19 mouse cellular contexts compared by ENCODE assay signal in the genomic region with DNA sequence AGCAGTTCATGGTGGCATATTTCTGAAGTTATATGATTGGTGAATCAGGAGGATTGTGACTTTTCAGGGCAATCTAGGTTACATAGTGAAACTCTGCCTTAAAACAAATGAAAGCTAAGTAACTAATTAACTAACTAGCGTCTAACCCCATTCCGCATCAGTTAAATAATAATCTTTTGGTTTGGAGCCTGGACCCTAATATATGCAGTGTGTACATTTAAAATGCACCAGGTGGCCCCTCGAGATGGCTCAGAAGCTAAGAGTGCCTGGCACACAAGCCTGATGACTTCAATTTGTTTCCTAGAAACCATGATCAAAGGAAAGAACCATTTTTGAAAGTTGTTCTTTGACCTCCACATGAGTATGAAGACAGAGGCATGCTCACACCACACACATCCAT. TPM values are rescaled to one million over a fixed set of nuclear protein-coding genes. Genes with fewer than 3 reads are reported as not detected.
DNase-seq lines count a peak whose midpoint lies in the region; ATAC-seq and TF ChIP-seq lines count a peak whose summit lies in the region.
"Had no signal": no experiment of that assay in that cellular context is flagged by ENCODE, and none has a peak within 500 bp of the region (broad histone marks: within the 10 kb centered on the region; RNA-seq: fewer than 3 reads in every experiment).

No protein-coding gene starts in this region.

- H3K4me3 ChIP-seq in kidney, adult 2 months (ENCODE audit: insufficient read depth, low read depth, low read length), result no peak overlapping the region
- H3K4me3 ChIP-seq in kidney, embryonic 15.5 days (replicated peaks), result no peak overlapping the region
- no peak overlapping the region for H3K4me3 ChIP-seq in hindbrain, embryonic 11.5 days (ENCODE audit: low read depth, low read length)
- H3K4me3 ChIP-seq in midbrain, embryonic 11.5 days (ENCODE audit: low read depth, low read length), result no peak overlapping the region
- H3K4me3 ChIP-seq: embryonic facial prominence, embryonic 15.5 days; erythroblast, embryonic 14.5 days; heart, embryonic 12.5 days had no signal

- H3K27ac ChIP-seq in kidney, adult 2 months (ENCODE audit: insufficient read depth, low read depth, low read length), result peak overlapping the region; percentile 63; the same call in 1 of the 2 replicates
- H3K27ac ChIP-seq in kidney, embryonic 15.5 days, result no peak overlapping the region
- H3K27ac ChIP-seq in hindbrain, embryonic 11.5 days (ENCODE audit: low read depth, low read length), result no peak overlapping the region
- H3K27ac ChIP-seq in midbrain, embryonic 11.5 days (ENCODE audit: low read depth, low read length), result no peak overlapping the region
- H3K27ac ChIP-seq: embryonic facial prominence, embryonic 15.5 days; hindbrain, embryonic 14.5 days had no signal

- peak; percentile 83 for ATAC-seq in kidney, embryonic 15.5 days (replicated peaks; ENCODE audit: low FRiP score)
- ATAC-seq in hindbrain, embryonic 11.5 days (ENCODE audit: low FRiP score), result no peak
- ATAC-seq in midbrain, embryonic 11.5 days (ENCODE audit: low FRiP score), result no peak
- ATAC-seq: forebrain, embryonic 16.5 days had no signal

- no peak overlapping the region for H3K4me2 ChIP-seq in kidney, embryonic 15.5 days
- H3K4me2 ChIP-seq in hindbrain, embryonic 11.5 days (replicated peaks; ENCODE audit: low read depth, low read length), result no peak overlapping the region
- H3K4me2 ChIP-seq in midbrain, embryonic 11.5 days, result no peak overlapping the region
- H3K4me2 ChIP-seq: embryonic facial prominence, embryonic 15.5 days; heart, embryonic 12.5 days; hindbrain, embryonic 14.5 days had no signal

- 21% methylated on average over 3 of the region's 3 CpGs for WGBS in kidney, adult 2 months
- 64% methylated on average over 3 of the region's 3 CpGs for WGBS in kidney, embryonic 15.5 days
- 74% methylated on average over 3 of the region's 3 CpGs for WGBS in hindbrain, embryonic 11.5 days
- 76% methylated on average over 3 of the region's 3 CpGs for WGBS in midbrain, embryonic 11.5 days

- peak; percentile 37 for DNase-seq in kidney, adult 11 months
- peak; percentile 52 for DNase-seq in kidney, adult 2 months
- DNase-seq in kidney, postnatal 14 days, result peak; percentile 37
- no peak for DNase-seq in hindbrain, embryonic 11.5 days (ENCODE audit: low spot score)
- no peak for DNase-seq in right cerebral cortex, adult 18-20 months
- no peak for DNase-seq in midbrain, embryonic 11.5 days (ENCODE audit: low spot score, missing footprints)
- DNase-seq: adrenal gland, adult 8-10 months; adrenal gland, postnatal 36 days; cerebellum, adult 11 months; cerebellum, adult 8-10 months; cerebellum, postnatal 14 days; embryo, embryonic 11 days; gastrocnemius, postnatal 25 days had no signal

- TF ChIP-seq POLR2A in kidney, adult 2 months (IDR thresholded peaks at IDR 0.05; ENCODE audit: low read depth, low read length), result no peak

- no peaks in the 10 kb centered on the region for H3K36me3 ChIP-seq in kidney, adult 2 months (ENCODE audit: control insufficient read depth, insufficient read depth, low read length)
- H3K36me3 ChIP-seq in kidney, embryonic 15.5 days, result no peaks in the 10 kb centered on the region
- H3K36me3 ChIP-seq in hindbrain, embryonic 11.5 days (ENCODE audit: control insufficient read depth, insufficient read depth, low read length), result no peaks in the 10 kb centered on the region
- no peaks in the 10 kb centered on the region for H3K36me3 ChIP-seq in midbrain, embryonic 11.5 days (ENCODE audit: control insufficient read depth, insufficient read depth, low read length)
- H3K36me3 ChIP-seq: embryonic facial prominence, embryonic 15.5 days; heart, embryonic 12.5 days had no signal

- no peak for TF ChIP-seq CTCF in kidney, adult 2 months (conservative IDR thresholded peaks at IDR 0.05; ENCODE audit: insufficient read depth, insufficient read length, low read depth, low read length)

- H3K9ac ChIP-seq in kidney, embryonic 15.5 days, result no peak overlapping the region
- no peak overlapping the region for H3K9ac ChIP-seq in hindbrain, embryonic 11.5 days (ENCODE audit: low read depth, low read length)
- no peak overlapping the region for H3K9ac ChIP-seq in midbrain, embryonic 11.5 days (ENCODE audit: low read length)
- H3K9ac ChIP-seq: embryonic facial prominence, embryonic 15.5 days; heart, embryonic 12.5 days; hindbrain, embryonic 14.5 days had no signal

- H3K27me3 ChIP-seq in kidney, adult 2 months (replicated peaks; ENCODE audit: control insufficient read depth, insufficient read depth, low read length), result no peaks in the 10 kb centered on the region
- no peaks in the 10 kb centered on the region for H3K27me3 ChIP-seq in kidney, embryonic 15.5 days
- no peaks in the 10 kb centered on the region for H3K27me3 ChIP-seq in hindbrain, embryonic 11.5 days (ENCODE audit: control insufficient read depth, insufficient read depth, low read length)
- no peaks in the 10 kb centered on the region for H3K27me3 ChIP-seq in midbrain, embryonic 11.5 days (ENCODE audit: control insufficient read depth, insufficient read depth, low read length)
- H3K27me3 ChIP-seq: embryonic facial prominence, embryonic 15.5 days; heart, embryonic 12.5 days had no signal

- no peaks in the 10 kb centered on the region for H3K9me3 ChIP-seq in kidney, embryonic 15.5 days (replicated peaks)
- H3K9me3 ChIP-seq in hindbrain, embryonic 11.5 days (ENCODE audit: control insufficient read depth, low read length), result no peaks in the 10 kb centered on the region
- H3K9me3 ChIP-seq in midbrain, embryonic 11.5 days (ENCODE audit: control insufficient read depth, low read length), result no peaks in the 10 kb centered on the region
- H3K9me3 ChIP-seq: embryonic facial prominence, embryonic 15.5 days; heart, embryonic 12.5 days had no signal

- H3K4me1 ChIP-seq in kidney, adult 2 months (ENCODE audit: control insufficient read depth, insufficient read depth, low read length), result no peaks in the 10 kb centered on the region
- H3K4me1 ChIP-seq in kidney, embryonic 15.5 days, result no peaks in the 10 kb centered on the region
- no peaks in the 10 kb centered on the region for H3K4me1 ChIP-seq in hindbrain, embryonic 11.5 days (replicated peaks; ENCODE audit: control insufficient read depth, insufficient read depth, low read length)
- H3K4me1 ChIP-seq in midbrain, embryonic 11.5 days (ENCODE audit: control insufficient read depth, insufficient read depth, low read length), result no peaks in the 10 kb centered on the region
- H3K4me1 ChIP-seq: embryonic facial prominence, embryonic 15.5 days; heart, embryonic 12.5 days had no signal

RNA-seq across cellular contexts. Expression of gene 5430427O19Rik, which starts 14.2 kb away (rescaled TPM):
- polyA plus RNA-seq in kidney, adult 2 months (2012; rRNA removed), result 0.05 and 0.08 TPM in 2 replicates
- 0.06 and 0.10 TPM in 2 replicates for polyA plus RNA-seq in kidney, embryonic 15.5 days (2015; fragmentation: Nextera tagmentation; extraction: Ambion mirVana)
- polyA plus RNA-seq in hindbrain, embryonic 11.5 days (2014; fragmentation: Nextera tagmentation; extraction: Ambion mirVana), result 0.11 TPM in 1 of 2 replicates, not detected in the other
- polyA plus RNA-seq in midbrain, embryonic 11.5 days (2014; fragmentation: Nextera tagmentation; extraction: Ambion mirVana), result 0.04 and 0.05 TPM in 2 replicates
- polyA plus RNA-seq: erythroblast, embryonic 14.5 days had no signal

Comparison
In these comparisons a context has a peak if more than half of its experiments do, and no peak if none do; other contexts are left out.
1. DNase-seq: peak in kidney, adult 11 months (single experiment), kidney, adult 2 months (single experiment) and kidney, postnatal 14 days (single experiment); none in hindbrain, embryonic 11.5 days (single experiment), right cerebral cortex, adult 18-20 months (single experiment) and midbrain, embryonic 11.5 days (single experiment).